Mouse (Mus musculus): ENCODE measurements around the gene Dock1. TPM values are rescaled to one million over a fixed set of nuclear protein-coding genes. Genes with fewer than 3 reads are reported as not detected.

Gene Dock1
- total RNA-seq, 2 experiments from 2014 or later: 21.6 to 30.6 TPM

GRCm38 (mm10) chr7:134840066-134840465, 169.6 kb downstream of the Dock1 start:
- DNase-seq: no peak

GRCm38 (mm10) chr7:134842751-134843150, 172.3 kb downstream of the Dock1 start:
- no peak for DNase-seq

- no peak for DNase-seq
Measured at GRCm38 (mm10) chr7:134862000-134862399, 191.5 kb downstream of the Dock1 start.

GRCm38 (mm10) chr7:134864175-134864574, 193.7 kb downstream of the Dock1 start:
- DNase-seq: peak; percentile 52

- no peak for DNase-seq
Measured at GRCm38 (mm10) chr7:134872511-134872910, 202.1 kb downstream of the Dock1 start.

- DNase-seq: no peak
Measured at GRCm38 (mm10) chr7:134872981-134873380, 202.5 kb downstream of the Dock1 start.

- no peak for DNase-seq
Measured at GRCm38 (mm10) chr7:134878985-134879384, 208.5 kb downstream of the Dock1 start.

- no peak for DNase-seq
Measured at GRCm38 (mm10) chr7:134880431-134880830, 210.0 kb downstream of the Dock1 start.

GRCm38 (mm10) chr7:134883516-134883915, 213.1 kb downstream of the Dock1 start:
- DNase-seq: no peak

- no peak for DNase-seq
Measured at GRCm38 (mm10) chr7:134892449-134892871, 222.0 kb downstream of the Dock1 start.

GRCm38 (mm10) chr7:134892972-134893371, 222.5 kb downstream of the Dock1 start:
- DNase-seq: no peak

- DNase-seq: no peak
Measured at GRCm38 (mm10) chr7:134894604-134895003, 224.2 kb downstream of the Dock1 start.

GRCm38 (mm10) chr7:134899462-134899861, 229.0 kb downstream of the Dock1 start:
- no peak for DNase-seq

GRCm38 (mm10) chr7:134901992-134902391, 231.5 kb downstream of the Dock1 start:
- DNase-seq: no peak

- DNase-seq: no peak
Measured at GRCm38 (mm10) chr7:134931886-134932285, 261.4 kb downstream of the Dock1 start.

GRCm38 (mm10) chr7:134937471-134937926, 267.0 kb downstream of the Dock1 start:
- peak; percentile 17 for DNase-seq

GRCm38 (mm10) chr7:134937927-134938609, 267.6 kb downstream of the Dock1 start, which contains the start of gene Fam196a:
Fam196a (minus strand) TSS chr7:134938430.
- DNase-seq: peak; percentile 41

- no peak for DNase-seq
Measured at GRCm38 (mm10) chr7:134941891-134942290, 271.4 kb downstream of the Dock1 start.

- no peak for DNase-seq
Measured at GRCm38 (mm10) chr7:134943063-134943462, 272.6 kb downstream of the Dock1 start.

GRCm38 (mm10) chr7:134943701-134944100, 273.2 kb downstream of the Dock1 start:
- no peak for DNase-seq

- no peak for DNase-seq
Measured at GRCm38 (mm10) chr7:134945925-134946716, 275.7 kb downstream of the Dock1 start.

- no peak for DNase-seq
Measured at GRCm38 (mm10) chr7:134959086-134959485, 288.6 kb downstream of the Dock1 start.

GRCm38 (mm10) chr7:134960871-134961270, 290.4 kb downstream of the Dock1 start:
- DNase-seq: no peak
